Mouse (Mus musculus): ENCODE results near the gene Tjap1. TPM values are rescaled to one million over a fixed set of nuclear protein-coding genes. Genes with fewer than 3 reads are reported as not detected.

Tjap1 gene
- polyA plus RNA-seq (2015; fragmentation: Nextera tagmentation; extraction: Ambion mirVana): 17.5 and 21.4 TPM in 2 replicates

DNA sequence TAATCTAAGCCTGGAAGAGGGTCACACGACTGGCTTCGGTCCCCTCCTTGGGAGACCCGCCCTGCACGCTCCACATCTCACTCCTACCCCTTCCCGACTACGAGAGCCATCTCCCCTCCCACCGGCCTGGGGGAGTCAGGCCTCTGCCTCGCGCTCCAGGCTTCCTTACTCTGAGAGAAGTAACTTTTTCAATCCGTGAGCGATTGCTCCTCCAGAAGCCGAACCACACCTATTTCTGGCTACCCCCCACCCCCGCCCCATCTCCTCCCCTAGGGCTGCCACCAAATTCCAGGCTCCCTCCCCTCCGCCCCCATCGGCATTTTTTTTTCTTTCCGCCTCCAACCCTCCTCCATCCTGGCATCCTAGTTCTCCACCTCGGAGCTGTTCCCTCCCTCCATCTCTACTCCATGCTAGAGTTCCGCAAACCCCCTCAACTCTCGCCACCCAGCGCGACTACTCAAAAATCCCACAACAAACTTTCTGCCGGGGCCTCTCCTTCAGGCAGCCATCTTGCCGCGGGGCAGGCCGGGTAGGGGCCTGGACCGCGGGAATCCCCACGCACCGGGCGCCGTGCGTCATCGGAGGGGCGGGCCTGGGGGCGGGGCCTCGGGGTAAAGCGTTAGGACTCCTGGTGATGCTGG, at the start of gene Tjap1:
Gene Tjap1, minus strand, starts transcription at position 544 of the 641 bp plus-strand sequence.

GRCm38 (mm10) chr17:46327906-46328534, 45.2 kb upstream of the Tjap1 start, which contains the start of gene Abcc10:
Abcc10 (minus strand) TSS chr17:46328352.

DNA sequence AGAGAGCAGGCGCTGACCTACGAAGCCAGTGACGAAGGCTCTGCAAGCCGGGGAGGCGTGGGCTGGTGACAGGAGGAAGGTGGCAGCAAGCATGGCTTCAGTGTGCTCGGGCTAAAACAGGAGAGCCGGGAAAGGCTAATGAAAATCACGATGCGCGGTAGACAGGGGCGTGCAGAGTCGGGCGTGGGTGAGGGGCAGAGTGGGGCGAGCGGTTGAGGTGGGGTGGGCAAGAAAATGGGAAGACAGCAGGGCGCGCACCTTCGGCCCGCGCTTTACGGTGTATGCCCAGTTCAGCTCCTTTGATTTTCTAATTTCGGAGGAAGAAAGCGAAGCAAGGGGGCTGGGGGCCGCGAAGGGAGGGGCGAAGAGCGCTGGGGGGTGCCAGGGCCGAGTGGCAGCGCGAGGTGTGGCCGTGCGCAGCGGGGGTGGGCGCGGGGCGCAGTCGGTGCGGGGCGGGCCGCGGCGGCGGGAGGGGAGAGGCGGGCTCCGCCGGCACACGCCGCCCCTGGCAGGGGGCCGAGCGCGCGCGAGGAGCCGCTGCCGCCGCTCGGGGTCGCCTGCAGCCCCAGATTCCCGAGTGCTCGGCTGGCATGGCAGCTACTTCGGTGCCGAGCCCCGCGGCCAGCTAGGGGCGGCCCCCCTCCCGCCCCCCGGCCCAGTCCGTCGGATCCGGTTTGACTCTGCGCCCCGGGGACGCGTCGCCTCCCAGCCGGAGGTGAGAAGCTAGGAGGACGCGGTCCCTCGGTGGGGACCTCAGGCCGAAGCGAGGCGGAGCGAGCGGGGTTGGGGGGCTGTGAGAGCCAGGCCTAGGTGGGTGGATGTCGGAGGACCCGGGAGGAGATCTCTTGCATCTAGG, 14.8 kb upstream of the Tjap1 start, which contains the start of gene Dlk2:
Gene Dlk2, plus strand, starts transcription at position 58 of the 856 bp plus-strand sequence.

DNA sequence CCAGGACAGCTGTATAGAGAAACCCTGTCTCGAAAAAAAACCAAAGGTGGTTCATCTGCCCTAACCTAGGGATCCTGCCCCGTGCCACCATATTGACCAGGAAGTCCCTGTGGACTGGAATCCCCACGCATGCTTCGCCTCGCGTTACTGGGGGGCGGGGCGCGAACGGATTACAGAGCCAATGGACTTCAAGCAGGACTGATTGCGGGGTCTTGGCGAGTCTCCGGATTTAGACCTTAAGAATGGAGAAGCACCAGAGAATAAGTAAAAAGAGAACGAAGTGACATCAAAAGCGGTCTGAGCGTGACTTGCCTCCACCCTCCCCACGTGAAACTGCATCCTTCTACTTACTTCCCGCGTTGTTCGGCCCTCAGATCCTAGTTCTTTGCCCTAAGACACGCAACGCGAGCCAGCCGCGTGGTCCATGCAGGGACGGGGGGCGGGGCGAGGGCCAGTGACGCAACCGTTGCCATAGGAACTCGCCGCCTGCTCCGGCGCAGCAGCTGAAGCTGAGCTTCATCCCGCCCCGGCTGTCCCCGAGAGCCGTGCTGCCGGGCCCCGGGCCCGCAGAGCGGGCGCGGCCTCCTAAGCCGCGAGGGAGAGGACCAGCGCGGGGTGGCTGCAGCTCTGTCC, 29.3 kb downstream of the Tjap1 start, which contains the start of gene Lrrc73:
Gene Lrrc73, plus strand, starts transcription at position 80 of the 633 bp plus-strand sequence.

GRCm38 (mm10) chr17:46247512-46248188, 35.2 kb downstream of the Tjap1 start, which contains the start of the genes Polr1c and Yipf3:
Polr1c (minus strand) TSS chr17:46248054.
Yipf3 (plus strand) TSS chr17:46248080.

MicroRNAs within 50 kb of the gene (microRNA counts, 519-probe panel; counts per million panel counts)
- 40.5 counts per million for microRNA mmu-miR-693-3p
- 40.5 counts per million for microRNA mmu-miR-693-5p

Small RNA genes within 50 kb of the gene (microRNA-seq; reads per million reads assigned to microRNA genes)
- not detected for gene Mir693

Other genes with a start within 250 kb of the Tjap1 start
- gene Mrps18a, start 172.0 kb downstream of the Tjap1 start, polyA plus RNA-seq (2015; fragmentation: Nextera tagmentation; extraction: Ambion mirVana): 154 and 170 TPM in 2 replicates
- gene Rsph9, start 138.8 kb downstream of the Tjap1 start, polyA plus RNA-seq (2015; fragmentation: Nextera tagmentation; extraction: Ambion mirVana): 68.4 and 71.7 TPM in 2 replicates
- gene Mad2l1bp, start 129.5 kb downstream of the Tjap1 start, polyA plus RNA-seq (2015; fragmentation: Nextera tagmentation; extraction: Ambion mirVana): 19.2 and 19.4 TPM in 2 replicates
- 24.7 and 30.6 TPM in 2 replicates for gene Gtpbp2, start 122.0 kb downstream of the Tjap1 start, polyA plus RNA-seq (2015; fragmentation: Nextera tagmentation; extraction: Ambion mirVana)
- 5.2 and 5.6 TPM in 2 replicates for gene Polh, start 80.4 kb downstream of the Tjap1 start, polyA plus RNA-seq (2015; fragmentation: Nextera tagmentation; extraction: Ambion mirVana)
- gene Xpo5, start 80.2 kb downstream of the Tjap1 start, polyA plus RNA-seq (2015; fragmentation: Nextera tagmentation; extraction: Ambion mirVana): 20.0 and 21.7 TPM in 2 replicates
- 62.8 and 66.8 TPM in 2 replicates for gene Polr1c, start 35.0 kb downstream of the Tjap1 start, polyA plus RNA-seq (2015; fragmentation: Nextera tagmentation; extraction: Ambion mirVana)
- gene Yipf3, start 34.9 kb downstream of the Tjap1 start, polyA plus RNA-seq (2015; fragmentation: Nextera tagmentation; extraction: Ambion mirVana): 84.4 and 99.9 TPM in 2 replicates
- 24.2 and 26.1 TPM in 2 replicates for gene Lrrc73, start 29.5 kb downstream of the Tjap1 start, polyA plus RNA-seq (2015; fragmentation: Nextera tagmentation; extraction: Ambion mirVana)
- 27.2 and 32.3 TPM in 2 replicates for gene Dlk2, start 14.4 kb upstream of the Tjap1 start, polyA plus RNA-seq (2015; fragmentation: Nextera tagmentation; extraction: Ambion mirVana)
- 6.6 and 8.2 TPM in 2 replicates for gene Abcc10, start 45.3 kb upstream of the Tjap1 start, polyA plus RNA-seq (2015; fragmentation: Nextera tagmentation; extraction: Ambion mirVana)
- 24.5 and 28.1 TPM in 2 replicates for gene Zfp318, start 100.7 kb upstream of the Tjap1 start, polyA plus RNA-seq (2015; fragmentation: Nextera tagmentation; extraction: Ambion mirVana)
- gene Crip3, start 145.9 kb upstream of the Tjap1 start, polyA plus RNA-seq (2015; fragmentation: Nextera tagmentation; extraction: Ambion mirVana): 0.50 and 1.1 TPM in 2 replicates
- 0.32 TPM in 1 of 2 replicates, not detected in the other for gene Slc22a7, start 155.4 kb upstream of the Tjap1 start, polyA plus RNA-seq (2015; fragmentation: Nextera tagmentation; extraction: Ambion mirVana)
- 7.8 and 8.7 TPM in 2 replicates for gene Ttbk1, start 204.6 kb upstream of the Tjap1 start, polyA plus RNA-seq (2015; fragmentation: Nextera tagmentation; extraction: Ambion mirVana)
- gene Dnph1, start 213.7 kb upstream of the Tjap1 start, polyA plus RNA-seq (2015; fragmentation: Nextera tagmentation; extraction: Ambion mirVana): 12.4 and 15.1 TPM in 2 replicates